Mouse (Mus musculus): ENCODE measurements at regions not wholly inside any gene's neighbourhood (a gene's known extent, or its start where the extent isn't known, plus 50 kb on each side); places are given as distances from the start of the nearest gene placed in this dataset.

DNA sequence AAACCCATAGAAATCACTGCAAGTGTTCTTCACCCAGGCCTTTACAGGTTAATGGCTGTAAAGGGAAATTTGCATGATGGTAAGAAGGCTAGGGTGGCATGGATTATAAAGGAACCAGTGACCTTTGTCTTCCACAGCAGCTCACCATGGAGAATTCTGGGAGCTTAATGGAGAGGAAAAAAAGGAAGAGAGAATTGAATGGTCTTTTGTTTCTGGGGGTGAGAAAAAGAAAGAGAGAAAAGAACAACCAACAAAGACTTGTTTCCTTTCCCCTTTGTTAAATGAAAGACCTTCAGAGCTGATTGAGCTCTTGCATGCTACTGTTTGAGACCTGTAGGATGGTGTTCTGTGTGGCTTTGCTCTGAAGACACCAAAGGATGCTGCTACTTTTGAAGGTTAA lies 597.5 kb upstream of the Tenm3 start:
- DNase-seq (ENCODE audit: low spot score in 2 of 2), result no peak

DNA sequence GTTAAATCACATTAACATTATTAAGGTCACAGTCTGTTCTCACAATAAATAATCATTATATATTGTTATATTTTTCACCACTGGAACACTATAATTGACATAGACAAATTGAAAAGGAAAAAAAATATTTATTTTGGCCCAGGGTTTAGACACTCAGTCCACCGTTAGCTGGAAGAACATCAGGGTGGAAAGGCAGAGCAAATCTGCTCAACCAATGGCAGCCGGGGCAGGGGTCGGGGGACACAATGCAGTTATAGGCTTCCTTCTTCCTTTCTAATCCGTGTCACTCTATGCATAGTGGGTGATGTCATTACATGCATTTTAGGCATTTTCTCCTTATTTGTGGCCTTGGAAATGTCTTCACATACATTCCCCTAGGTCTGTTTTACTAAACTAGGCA lies 552.8 kb upstream of the Tenm3 start:
- DNase-seq (ENCODE audit: low spot score in 2 of 2), result no peak

DNA sequence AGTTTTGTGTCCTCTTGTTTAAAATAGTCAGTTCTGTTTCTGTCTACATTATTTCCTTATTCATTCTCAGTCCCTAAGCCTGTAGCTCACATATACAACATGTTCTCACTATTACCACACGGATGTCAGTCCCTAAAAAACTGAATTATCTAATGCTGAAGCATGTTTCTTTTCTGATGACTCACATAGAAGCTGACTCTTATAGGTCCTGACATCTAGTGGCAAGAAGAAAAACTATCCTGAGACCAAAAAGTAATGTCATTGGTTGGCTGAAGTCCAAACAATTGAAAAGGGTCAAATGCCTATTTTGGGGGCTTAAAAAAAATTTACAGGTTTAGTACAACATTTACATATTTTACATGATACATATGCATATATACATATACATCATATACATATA lies 551.3 kb upstream of the Tenm3 start:
- no peak for DNase-seq (ENCODE audit: low spot score in 2 of 2)

DNA sequence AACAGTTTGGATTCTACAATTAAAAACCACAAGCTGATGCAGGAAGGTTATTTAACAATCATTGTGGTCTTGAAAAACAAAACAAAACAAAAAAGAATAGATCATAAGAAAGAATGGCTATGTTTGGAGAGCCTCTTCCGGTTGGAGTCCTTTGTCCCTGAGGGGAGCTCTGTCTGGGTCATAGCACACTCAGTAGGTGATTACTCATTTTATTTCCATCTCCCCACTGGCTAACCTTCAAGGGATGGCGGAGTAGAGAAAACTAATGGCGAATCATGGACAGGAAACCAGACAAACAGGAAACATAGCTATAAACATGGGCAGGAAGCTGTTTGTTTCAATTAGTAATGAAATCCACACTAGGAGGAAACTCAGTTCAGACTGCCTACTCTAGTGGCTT lies 545.8 kb upstream of the Tenm3 start:
- DNase-seq (ENCODE audit: low spot score in 2 of 2), result no peak

DNA sequence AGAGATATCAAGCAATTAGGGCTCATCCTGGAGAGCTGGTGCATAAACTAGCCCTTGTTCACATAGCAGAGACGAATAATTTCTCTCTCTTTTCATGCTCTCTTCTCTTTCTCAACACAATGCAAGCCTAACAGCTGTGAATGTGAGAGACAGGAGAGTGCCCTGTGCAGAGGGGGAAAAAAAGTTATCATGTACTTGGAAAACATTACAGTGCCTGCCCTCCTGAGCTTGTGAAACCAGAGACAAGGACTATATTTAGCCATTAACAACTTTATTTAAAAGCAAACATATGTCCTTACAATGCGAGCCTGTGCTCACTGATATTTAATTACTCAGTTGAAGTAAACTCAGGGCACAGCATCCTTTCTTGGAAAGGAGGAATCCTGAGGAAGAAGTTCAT lies 543.8 kb upstream of the Tenm3 start:
- no peak for DNase-seq (ENCODE audit: low spot score in 2 of 2)

DNA sequence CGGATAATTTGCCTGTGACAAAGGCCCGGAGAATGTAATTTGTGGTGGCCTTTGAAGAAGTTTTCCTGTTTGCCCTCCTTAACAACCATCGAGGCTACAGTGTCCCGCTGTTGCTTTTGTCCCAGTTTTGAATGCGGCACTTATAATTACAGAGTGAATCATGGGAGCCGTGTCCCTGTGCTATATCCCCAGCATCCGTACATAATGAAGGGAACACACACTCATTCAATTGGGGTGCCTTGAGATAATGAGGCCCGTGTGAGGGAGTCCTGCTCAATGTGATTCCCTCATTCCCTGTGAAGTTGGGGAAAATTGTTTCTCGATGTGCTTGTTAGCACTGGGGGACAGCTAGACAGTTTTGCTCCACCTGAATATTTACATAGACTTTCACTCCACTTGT lies 528.9 kb upstream of the Tenm3 start:
- no peak for DNase-seq (ENCODE audit: low spot score in 2 of 2)

DNA sequence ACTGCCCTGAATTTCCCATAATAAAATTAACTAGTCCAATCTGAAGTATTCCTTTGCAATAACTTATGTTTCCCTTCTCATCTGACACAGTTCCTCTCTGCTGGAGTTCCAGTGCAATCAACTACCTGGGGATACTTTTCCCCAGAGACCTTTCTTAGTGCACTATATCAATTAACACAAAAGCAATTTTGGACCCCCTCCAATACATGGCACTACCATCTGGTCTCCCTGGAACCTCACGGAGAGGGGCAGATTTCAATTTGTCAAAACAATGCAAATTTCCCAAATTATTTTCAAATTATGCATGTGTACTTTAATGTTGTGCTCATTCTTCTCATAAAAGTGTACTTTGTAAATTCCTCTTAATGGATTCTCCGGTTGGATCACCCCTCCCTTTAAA lies 518.9 kb upstream of the Tenm3 start:
- DNase-seq (ENCODE audit: low spot score in 2 of 2), result no peak

DNA sequence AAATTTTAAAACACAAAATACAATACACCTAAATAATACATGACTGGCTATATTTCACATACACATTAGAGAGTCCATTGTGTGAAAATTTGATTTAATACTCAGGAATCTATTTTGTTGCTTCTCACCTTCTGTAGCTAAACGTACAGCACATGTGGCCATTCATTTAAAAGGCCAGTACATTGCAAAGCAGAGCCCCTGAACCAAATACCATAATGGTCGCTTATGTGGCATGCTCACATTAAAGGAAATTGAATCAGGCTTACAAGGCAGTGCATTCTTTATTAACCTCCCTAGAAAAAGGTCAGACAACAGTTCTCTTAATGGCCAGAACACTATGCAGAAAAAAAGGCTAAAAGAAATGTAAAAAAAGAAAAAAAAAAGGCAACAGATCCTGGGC lies 517.7 kb upstream of the Tenm3 start:
- no peak for DNase-seq (ENCODE audit: low spot score in 2 of 2)

DNA sequence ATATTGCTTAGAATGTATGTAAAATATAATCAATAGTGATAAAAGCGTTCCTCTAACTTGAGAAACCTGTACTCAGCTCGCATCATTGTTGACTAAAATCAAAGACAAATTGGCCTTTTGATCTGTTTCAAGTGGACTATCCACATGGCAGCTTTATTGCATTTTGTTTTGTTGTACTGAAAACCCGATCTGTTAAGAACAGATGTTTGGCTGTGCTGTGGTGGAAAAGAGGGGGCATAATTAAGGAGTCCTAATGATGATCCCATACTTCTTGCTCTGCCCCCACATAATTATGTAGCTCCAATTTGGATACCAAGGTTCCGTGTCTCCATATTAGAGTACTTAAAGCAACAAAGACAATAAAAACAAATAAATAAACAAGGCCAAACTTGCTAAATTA lies 516.4 kb upstream of the Tenm3 start:
- DNase-seq (ENCODE audit: low spot score in 2 of 2), result no peak

DNA sequence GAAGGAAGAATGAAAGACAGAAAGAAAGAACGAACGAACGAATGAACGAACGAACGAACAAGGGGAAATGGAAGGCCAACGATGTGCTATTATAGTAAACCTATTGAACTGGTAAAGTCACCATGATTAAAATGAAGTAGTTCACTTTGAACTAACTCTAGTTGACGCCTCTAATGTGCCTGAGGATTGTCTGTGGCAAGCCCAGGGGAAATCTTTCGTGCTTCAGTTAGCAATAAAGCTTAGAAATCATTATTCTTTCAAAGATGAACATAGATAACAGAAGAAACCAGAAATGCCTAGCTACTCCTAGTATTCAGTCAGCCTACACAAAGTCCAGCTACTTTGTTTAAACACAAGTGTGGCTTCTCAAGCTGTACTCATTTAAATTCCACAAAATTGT lies 515.9 kb upstream of the Tenm3 start:
- DNase-seq (ENCODE audit: low spot score in 2 of 2), result no peak

DNA sequence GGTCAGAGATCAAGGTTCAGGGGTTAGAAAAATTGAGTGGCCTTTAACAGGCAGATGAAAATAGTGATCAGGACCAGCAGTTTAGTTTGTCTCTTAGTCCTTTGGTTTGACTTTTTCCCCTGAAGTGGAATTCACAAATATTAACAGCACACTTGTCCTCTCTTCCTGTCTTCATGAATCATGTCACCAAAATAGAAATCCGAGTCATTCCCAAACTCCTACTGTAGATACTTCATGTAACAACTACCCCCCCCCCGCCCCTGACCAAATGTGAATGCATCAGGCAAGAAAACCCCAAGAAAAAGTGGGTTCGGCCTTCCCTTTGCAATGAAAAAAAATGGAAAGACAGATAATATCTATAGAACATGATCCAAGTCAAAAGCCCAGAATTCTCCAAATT lies 504.9 kb upstream of the Tenm3 start:
- DNase-seq (ENCODE audit: low spot score in 2 of 2), result no peak

DNA sequence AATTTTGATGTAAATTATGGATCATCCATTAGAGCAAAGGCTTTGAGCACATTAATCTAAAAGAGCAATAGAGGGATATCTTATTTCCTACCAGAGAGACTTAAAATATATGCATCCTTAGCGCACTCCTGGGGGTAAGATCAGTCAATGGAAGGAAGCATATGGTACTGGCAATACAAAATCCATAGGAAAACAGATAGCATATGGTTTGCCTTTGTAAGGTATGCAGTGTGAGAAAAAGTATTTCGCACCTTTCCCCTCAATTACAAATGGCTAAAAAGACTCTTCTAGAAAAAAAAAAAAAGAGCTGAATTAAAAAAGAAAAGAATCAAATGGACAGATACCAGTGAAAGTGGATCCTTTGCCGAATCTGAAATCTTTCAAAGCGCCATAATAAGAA lies 495.0 kb upstream of the Tenm3 start:
- DNase-seq (ENCODE audit: low spot score in 2 of 2), result no peak

DNA sequence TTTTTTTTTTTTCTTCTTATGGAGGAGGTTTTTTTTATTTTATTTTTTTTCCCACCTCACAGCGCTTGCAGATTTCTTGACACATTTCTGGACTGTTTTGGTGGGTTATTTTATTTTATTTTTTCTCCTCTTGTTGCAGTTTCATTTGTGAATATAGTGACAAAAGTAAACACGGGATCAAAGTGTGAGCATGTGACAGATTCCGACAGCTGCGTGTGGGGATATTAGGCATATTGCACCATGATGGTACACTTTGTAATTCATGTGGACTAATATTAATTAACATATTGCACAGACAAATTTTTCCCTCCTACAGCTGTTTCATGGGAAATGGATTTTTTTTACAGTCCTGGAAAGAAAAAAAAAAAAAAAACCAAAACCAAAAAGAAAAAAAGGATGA lies 483.2 kb upstream of the Tenm3 start:
- no peak for DNase-seq (ENCODE audit: low spot score in 2 of 2)

DNA sequence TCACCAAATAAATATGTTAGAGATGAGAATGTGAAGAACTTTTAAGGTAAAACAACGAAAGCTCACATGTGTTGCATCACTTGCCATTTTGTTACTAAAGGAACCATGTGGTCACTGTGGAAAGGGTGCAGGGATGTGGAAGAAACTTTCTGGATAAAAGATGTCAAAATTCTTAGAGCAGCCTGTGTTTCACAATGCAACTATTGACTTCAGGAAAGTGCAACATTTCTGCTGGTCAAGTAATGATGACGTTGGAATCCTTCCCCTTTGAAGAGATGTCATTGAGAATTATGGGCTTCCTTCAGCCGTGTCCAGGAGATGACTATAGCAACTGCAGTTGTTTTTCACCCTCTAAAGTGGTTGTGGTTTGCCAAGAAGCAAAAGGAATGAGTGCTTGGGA lies 477.7 kb upstream of the Tenm3 start:
- DNase-seq (ENCODE audit: low spot score in 2 of 2), result no peak

DNA sequence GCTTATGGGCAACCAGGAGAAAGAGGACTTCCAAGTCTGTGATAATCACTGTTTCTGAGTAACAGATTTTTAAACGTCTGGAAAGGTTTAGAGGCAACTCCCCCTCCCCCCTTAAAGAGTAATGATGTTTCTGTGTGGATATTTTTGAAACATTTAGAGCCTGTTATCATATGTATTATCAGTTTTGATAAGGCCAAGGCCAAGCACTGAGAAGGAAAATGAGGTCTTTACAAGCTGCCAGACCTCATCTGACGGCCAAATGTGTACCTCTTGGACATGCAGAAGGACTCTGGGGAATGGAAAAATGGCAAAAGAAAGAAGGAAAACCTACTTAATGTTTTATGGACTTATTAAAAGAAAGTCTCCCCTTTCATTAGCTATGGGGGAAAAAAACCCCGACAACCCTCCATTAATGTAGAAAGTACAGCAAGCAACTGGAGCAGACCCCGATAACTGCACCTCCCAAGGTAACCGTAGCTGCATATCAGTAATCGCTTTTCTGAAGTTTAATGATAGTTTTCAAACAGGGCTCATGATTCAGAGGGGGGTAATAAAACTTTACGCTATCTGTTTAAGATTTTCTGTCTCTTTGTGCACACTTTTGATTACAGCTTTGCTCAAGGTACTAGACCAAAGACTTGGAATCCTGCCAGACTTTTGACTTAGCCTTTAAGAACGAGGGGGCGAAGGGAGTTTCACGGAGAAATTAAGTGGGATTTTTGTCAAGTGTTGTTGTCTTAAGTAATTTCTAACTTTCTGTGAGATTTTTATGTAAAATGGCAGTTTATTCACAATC lies 469.9 kb upstream of the Tenm3 start:
- no peak for DNase-seq (ENCODE audit: low spot score in 2 of 2)

DNA sequence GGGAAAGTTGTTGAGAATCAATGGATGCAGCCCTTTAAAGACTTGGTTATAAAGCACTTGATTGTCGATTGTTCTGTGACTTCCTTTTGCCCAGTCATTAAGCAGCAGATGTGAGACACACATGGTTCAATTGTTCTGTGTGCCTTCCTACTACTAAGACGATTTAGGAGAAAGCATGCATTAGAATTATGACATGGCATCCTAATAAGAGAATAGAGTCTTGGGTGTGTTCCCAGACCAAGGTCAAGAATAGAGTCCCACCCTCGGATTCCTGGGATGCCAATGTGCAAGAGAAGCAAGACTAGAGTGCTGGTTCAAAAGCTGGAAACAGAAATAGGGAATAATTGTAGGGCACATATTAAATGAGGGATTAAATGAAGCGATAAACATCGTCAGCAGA lies 469.1 kb upstream of the Tenm3 start:
- no peak for DNase-seq (ENCODE audit: low spot score in 2 of 2)

DNA sequence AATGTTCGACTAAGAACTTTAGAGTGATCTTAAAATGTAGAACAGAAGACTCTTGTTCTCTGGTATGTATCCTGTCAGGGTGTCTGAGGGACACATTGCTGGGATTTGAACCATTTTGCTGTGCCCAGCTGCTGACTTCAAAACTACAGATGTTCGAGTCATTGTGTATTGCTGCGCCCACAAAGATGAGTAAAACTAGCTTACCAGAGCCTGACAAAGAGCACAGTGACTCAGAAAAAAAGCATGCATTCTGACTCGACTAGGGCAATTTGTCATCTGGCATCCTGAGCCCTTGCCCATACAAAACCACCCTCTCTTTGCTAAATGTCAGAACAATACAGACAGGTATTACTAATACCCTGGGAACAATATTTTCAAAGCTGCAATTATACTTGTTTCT lies 438.6 kb upstream of the Tenm3 start:
- DNase-seq (ENCODE audit: low spot score in 2 of 2), result no peak

DNA sequence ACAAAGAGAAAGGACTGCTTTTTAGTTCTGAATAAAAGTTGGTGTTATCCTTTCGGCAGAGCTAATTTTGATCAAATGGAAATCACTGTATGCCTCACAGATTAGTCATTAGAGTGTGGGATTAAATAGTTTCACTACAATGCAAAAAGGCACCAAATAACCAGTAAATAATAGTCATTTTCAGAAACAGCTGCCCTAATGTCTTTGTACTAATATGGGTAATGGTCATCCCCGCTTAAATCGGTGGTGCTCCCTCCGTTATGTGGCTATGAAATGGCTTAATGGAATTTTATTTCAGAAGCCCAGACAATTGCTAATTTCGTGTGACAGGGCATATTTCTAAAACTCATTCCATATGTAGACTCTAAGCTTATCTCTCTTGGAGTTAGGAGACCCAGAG lies 437.5 kb upstream of the Tenm3 start:
- DNase-seq (ENCODE audit: low spot score in 2 of 2), result no peak

DNA sequence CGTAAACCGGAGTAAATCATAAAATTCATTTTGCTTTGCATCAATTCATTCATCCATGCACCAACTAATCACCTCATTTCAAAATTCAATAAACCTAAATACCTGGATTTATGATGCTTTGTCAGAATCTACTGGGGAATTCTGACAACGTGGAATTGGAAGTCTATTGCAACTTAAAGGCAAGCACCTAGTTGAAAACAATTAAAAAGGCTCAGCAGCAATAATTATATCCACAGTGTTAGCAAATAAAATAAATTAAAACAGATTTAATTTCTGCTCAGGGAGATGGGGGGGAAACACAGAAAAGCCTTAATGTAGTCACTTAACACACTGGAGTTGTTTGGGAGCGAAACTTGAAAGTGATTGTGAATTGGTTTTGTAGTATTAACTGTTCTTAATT lies 430.3 kb upstream of the Tenm3 start:
- DNase-seq (ENCODE audit: low spot score in 2 of 2), result no peak

DNA sequence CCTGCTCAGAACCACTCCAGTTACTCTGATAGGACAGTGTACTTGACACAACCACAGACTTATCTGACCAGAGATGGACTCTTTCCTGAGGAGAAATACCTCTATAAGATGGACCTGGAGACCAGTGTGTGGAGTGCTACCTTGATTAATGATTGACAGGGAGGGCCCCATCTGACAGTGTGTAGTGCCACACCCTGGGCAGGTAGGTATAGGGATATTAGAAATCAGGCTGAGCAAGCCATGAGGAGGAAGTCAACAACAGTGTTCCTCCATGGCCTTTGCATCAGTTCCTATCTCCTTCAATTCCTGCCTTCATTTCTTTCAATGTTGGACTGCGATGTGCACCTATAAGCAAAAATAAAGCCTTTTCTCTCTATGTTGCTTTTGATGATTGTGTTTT lies 429.4 kb upstream of the Tenm3 start:
- DNase-seq (ENCODE audit: low spot score in 2 of 2), result no peak

DNA sequence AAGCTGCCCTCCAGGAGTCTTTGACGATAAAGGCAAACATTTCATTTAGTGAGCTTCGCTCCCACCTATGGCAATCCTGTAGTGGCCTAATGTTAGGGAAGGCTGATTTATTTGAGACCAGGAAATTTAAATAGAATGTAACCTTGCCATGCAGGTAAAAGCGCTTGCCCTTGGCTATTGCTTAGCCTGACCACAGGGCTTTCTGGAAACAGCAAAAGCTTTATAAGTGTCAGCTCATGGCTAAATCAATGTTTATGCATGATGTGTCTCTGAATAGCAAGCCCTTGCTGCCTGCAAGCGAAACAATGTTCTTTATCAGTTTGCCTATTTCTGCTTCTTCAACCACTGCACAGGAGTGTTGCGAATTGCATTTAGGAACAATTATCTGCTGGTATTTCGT lies 419.7 kb upstream of the Tenm3 start:
- DNase-seq (ENCODE audit: low spot score in 2 of 2), result no peak

DNA sequence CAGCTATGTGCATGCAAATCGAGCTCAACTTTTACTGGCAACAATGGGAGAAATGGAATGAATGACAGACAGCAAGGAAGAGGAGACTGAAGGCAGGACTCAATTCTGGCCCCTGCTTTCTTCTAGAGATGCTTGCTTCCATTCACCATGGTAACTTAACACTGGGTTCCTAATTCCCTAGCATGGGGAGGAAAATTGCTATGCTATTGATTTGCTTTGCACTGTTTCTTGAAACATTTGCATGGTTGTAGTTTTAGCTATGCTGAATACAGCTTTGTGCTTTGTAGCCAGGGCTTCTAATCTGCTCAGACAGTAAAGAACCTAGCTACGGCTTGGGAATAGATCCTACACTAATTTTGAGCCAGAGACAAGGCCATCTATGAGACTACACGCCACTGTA lies 419.0 kb upstream of the Tenm3 start:
- DNase-seq (ENCODE audit: low spot score in 2 of 2), result no peak

DNA sequence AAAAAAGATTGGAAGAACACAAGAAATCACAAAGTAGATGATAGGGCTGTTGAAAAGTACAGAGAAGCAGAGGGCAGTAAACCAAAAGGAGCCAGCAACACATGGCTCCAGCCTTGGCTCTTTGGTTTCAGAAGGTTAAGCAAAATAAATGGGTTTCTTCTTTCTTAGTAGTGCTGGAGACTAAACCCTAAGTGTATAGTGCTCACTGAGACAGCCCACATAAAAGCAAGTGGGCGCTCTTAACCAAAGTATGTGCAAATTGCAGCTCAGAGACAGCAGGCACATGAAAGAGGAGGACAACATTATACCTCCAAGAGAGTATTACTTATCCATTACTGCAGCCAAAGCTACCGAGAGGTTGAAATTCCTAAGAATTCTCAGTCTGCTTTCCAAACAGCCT lies 412.2 kb upstream of the Tenm3 start:
- DNase-seq (ENCODE audit: low spot score in 2 of 2), result no peak

DNA sequence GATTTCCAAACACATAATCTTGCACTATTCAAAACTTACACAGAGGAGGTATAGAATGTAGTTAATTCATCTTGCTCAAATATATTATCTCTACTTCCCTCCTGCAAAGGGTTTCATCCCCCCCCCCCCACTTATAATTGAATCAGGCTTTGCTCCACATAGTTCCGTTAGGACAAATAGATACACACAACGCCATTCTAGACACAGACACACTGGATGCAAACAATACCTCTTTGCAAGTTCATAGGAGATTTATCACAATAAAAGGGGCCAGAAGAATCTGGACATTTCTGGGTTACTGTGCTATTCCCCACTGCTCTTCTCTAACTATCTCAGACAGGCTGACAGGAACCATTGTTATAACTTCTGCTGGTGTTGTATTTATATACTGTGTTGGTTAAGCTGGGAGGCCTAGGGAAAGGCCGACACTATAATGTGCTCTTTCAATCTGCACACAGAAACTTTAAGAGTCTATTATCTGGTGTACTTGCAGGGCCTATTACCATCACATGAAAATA lies 410.6 kb upstream of the Tenm3 start:
- no peak for DNase-seq (ENCODE audit: low spot score in 2 of 2)
